In genomic region chr17:48287276-48287675, GRCm38 (mm10) we compare ENCODE assay signal across 12 mouse cellular contexts. TPM values are rescaled to one million over a fixed set of nuclear protein-coding genes. Genes with fewer than 3 reads are reported as not detected.
DNase-seq lines count a peak whose midpoint lies in the region; ATAC-seq and TF ChIP-seq lines count a peak whose summit lies in the region.
"Had no signal": no experiment of that assay in that cellular context is flagged by ENCODE, and none has a peak within 500 bp of the region (broad histone marks: within the 10 kb centered on the region; RNA-seq: fewer than 3 reads in every experiment).

No protein-coding gene starts in this region.

- no peak overlapping the region for H3K4me3 ChIP-seq in kidney, embryonic 16.5 days (ENCODE audit: low read length)
- H3K4me3 ChIP-seq in thymus, adult 2 months (ENCODE audit: control insufficient read depth, insufficient read depth, low read length) = no peak overlapping the region
- H3K4me3 ChIP-seq: heart, embryonic 15.5 days had no signal

- no peak for ATAC-seq in kidney, embryonic 16.5 days (ENCODE audit: low FRiP score, low TSS enrichment)

- no peak overlapping the region for H3K9ac ChIP-seq in kidney, embryonic 16.5 days (replicated peaks; ENCODE audit: low read length)
- H3K9ac ChIP-seq: heart, embryonic 15.5 days had no signal

- no peak for TF ChIP-seq POLR2A in thymus, adult 2 months (IDR thresholded peaks at IDR 0.05; ENCODE audit: control insufficient read depth, extremely low read depth, insufficient read depth, low read length, poor library complexity)

- H3K27ac ChIP-seq in kidney, embryonic 16.5 days (ENCODE audit: low read length) = no peak overlapping the region
- H3K27ac ChIP-seq in thymus, adult 2 months (ENCODE audit: control insufficient read depth, insufficient read depth, low read length) = no peak overlapping the region
- H3K27ac ChIP-seq: heart, embryonic 15.5 days had no signal

- TF ChIP-seq CTCF in thymus, adult 2 months (IDR thresholded peaks at IDR 0.05; ENCODE audit: borderline replicate concordance, control insufficient read depth, extremely low read depth, insufficient read depth, low read length, poor library complexity) = no peak

- no peak overlapping the region for H3K4me2 ChIP-seq in kidney, embryonic 16.5 days (replicated peaks; ENCODE audit: low read depth, low read length)
- H3K4me2 ChIP-seq: heart, embryonic 15.5 days had no signal

- H3K9me3 ChIP-seq in kidney, embryonic 16.5 days (ENCODE audit: low read length) = peaks cover 7% of the 10 kb centered on the region; the same call in 1 of the 2 replicates
- H3K9me3 ChIP-seq: heart, embryonic 15.5 days had no signal

- no peaks in the 10 kb centered on the region for H3K36me3 ChIP-seq in kidney, embryonic 16.5 days (ENCODE audit: insufficient read depth, low read length)
- no peaks in the 10 kb centered on the region for H3K36me3 ChIP-seq in thymus, adult 2 months (ENCODE audit: control insufficient read depth, insufficient read depth, low read length)
- H3K36me3 ChIP-seq: heart, embryonic 15.5 days had no signal

- no peaks in the 10 kb centered on the region for H3K4me1 ChIP-seq in kidney, embryonic 16.5 days (ENCODE audit: insufficient read depth, low read length)
- H3K4me1 ChIP-seq in thymus, adult 2 months (replicated peaks; ENCODE audit: control insufficient read depth, insufficient read depth, low read length) = no peaks in the 10 kb centered on the region
- H3K4me1 ChIP-seq: heart, embryonic 15.5 days had no signal

- DNase-seq in kidney, postnatal 4 days = peak; percentile 39 to 41
- DNase-seq in thymus, adult 2 months = peak; percentile 43
- DNase-seq in thymus, adult 18-20 months = no peak
- peak; percentile 58 for DNase-seq in induced T-regulatory cell, adult 2 months (ENCODE audit: low read depth)
- DNase-seq in gastrocnemius, postnatal 4 days (ENCODE audit: low spot score in 2 of 2) = no peak
- no peak for DNase-seq in urinary bladder, postnatal 36 days (ENCODE audit: low spot score in 2 of 2)
- DNase-seq: kidney, adult 11 months; layer of hippocampus, postnatal 36 days; lung, adult 2 months had no signal

- no peaks in the 10 kb centered on the region for H3K27me3 ChIP-seq in kidney, embryonic 16.5 days (ENCODE audit: insufficient read depth, low read length)
- H3K27me3 ChIP-seq in thymus, adult 2 months (ENCODE audit: control insufficient read depth, insufficient read depth, low read length) = no peaks in the 10 kb centered on the region
- H3K27me3 ChIP-seq: heart, embryonic 15.5 days had no signal

- 64% methylated on average over 2 of the region's 2 CpGs for WGBS in kidney, embryonic 16.5 days
- WGBS in thymus, adult 2 months = 77% methylated on average over 2 of the region's 2 CpGs

RNA-seq across cellular contexts. Expression of gene Treml2, which starts 12.0 kb away (rescaled TPM):
- polyA plus RNA-seq in kidney, embryonic 16.5 days (2015; fragmentation: Nextera tagmentation; extraction: Ambion mirVana) = 0.09 and 0.32 TPM in 2 replicates
- 54.8 and 56.4 TPM in 2 replicates for polyA plus RNA-seq in thymus, adult 2 months (2012; rRNA removed)
- under 1 TPM; 0.15 to 0.29 TPM for total RNA-seq in gastrocnemius, postnatal 4 days (2021)

RNA-seq across cellular contexts. Expression of gene Treml4, which starts 23.2 kb away (rescaled TPM):
- polyA plus RNA-seq in kidney, embryonic 16.5 days (2015; fragmentation: Nextera tagmentation; extraction: Ambion mirVana) = 0.41 and 0.46 TPM in 2 replicates
- 4.3 and 4.7 TPM in 2 replicates for polyA plus RNA-seq in thymus, adult 2 months (2012; rRNA removed)
- 1 to 10 TPM in 1 of 2 experiments, under 1 TPM in 1; 0.20 to 1.6 TPM for total RNA-seq in gastrocnemius, postnatal 4 days (2021)
- total RNA-seq: layer of hippocampus, postnatal 36 days had no signal
- polyA plus RNA-seq: embryonic facial prominence, embryonic 11.5 days had no signal

RNA-seq across cellular contexts. Expression of gene B430306N03Rik, which starts 28.7 kb away (rescaled TPM):
- 0.17 and 0.25 TPM in 2 replicates for polyA plus RNA-seq in kidney, embryonic 16.5 days (2015; fragmentation: Nextera tagmentation; extraction: Ambion mirVana)
- 4.0 and 4.3 TPM in 2 replicates for polyA plus RNA-seq in thymus, adult 2 months (2012; rRNA removed)
- under 1 TPM; 0.13 to 0.27 TPM for total RNA-seq in gastrocnemius, postnatal 4 days (2021)
- polyA plus RNA-seq: embryonic facial prominence, embryonic 11.5 days had no signal

RNA-seq across cellular contexts. Expression of gene Trem3, which starts 39.7 kb away (rescaled TPM):
- 0.21 TPM in 1 of 2 replicates, not detected in the other for polyA plus RNA-seq in kidney, embryonic 16.5 days (2015; fragmentation: Nextera tagmentation; extraction: Ambion mirVana)
- 0.23 and 0.27 TPM in 2 replicates for polyA plus RNA-seq in thymus, adult 2 months (2012; rRNA removed)
- under 1 TPM in 1 of 2 experiments, not detected in 1; 0.36 TPM for total RNA-seq in gastrocnemius, postnatal 4 days (2021)
- total RNA-seq: layer of hippocampus, postnatal 36 days had no signal

RNA-seq across cellular contexts. Expression of gene Trem1, which starts 54.7 kb away (rescaled TPM):
- 0.14 TPM in 1 of 2 replicates, not detected in the other for polyA plus RNA-seq in kidney, embryonic 16.5 days (2015; fragmentation: Nextera tagmentation; extraction: Ambion mirVana)
- polyA plus RNA-seq in thymus, adult 2 months (2012; rRNA removed) = 0.08 and 0.09 TPM in 2 replicates
- total RNA-seq in gastrocnemius, postnatal 4 days (2021) = under 1 TPM in 1 of 2 experiments, not detected in 1; 0.08 TPM
- total RNA-seq: layer of hippocampus, postnatal 36 days had no signal

Comparison
In these comparisons a context has a peak if more than half of its experiments do, and no peak if none do; other contexts are left out.
1. DNase-seq: peak in kidney, postnatal 4 days (2 of 2), thymus, adult 2 months (single experiment) and induced T-regulatory cell, adult 2 months (single experiment); none in thymus, adult 18-20 months (0 of 2), gastrocnemius, postnatal 4 days (0 of 2) and urinary bladder, postnatal 36 days (0 of 2).
2. RNA of gene Treml2, which starts 12.0 kb away (polyA plus RNA-seq): 54.8 to 56.4 TPM in thymus, adult 2 months; 0.09 to 0.32 TPM in kidney, embryonic 16.5 days; every median in the first group is over 10 times any median in the second.